Mouse (Mus musculus) gastrocnemius, postnatal 14 days (tissue): ENCODE data around the gene Chchd2. TPM values are rescaled to one million over a fixed set of nuclear protein-coding genes. Genes with fewer than 3 reads are reported as not detected.
A peak's percentile ranks its signal among the peaks of the same experiment; 100 is the strongest.
"Not testable (repeated sequence)": the region's sequence is repeated elsewhere in the genome, so short reads cannot be mapped to it uniquely, and the experiment has no call there.

ENCODE experiments used
- DNase-seq: peaks from one replicate; pipeline ENCODE4 v3.0.0; 2021; ENCODE audit warnings: mixed read lengths
- intact Hi-C: fragments of 180-260 bp; cut with DNase I; formaldehyde crosslinking; loops from one replicate; pipeline ENCODE4 v1.15.1; 2025; ENCODE audit warnings: low total_unique reads
- long read RNA-seq, 2 experiments: library from polyadenylated mRNA; stranded (forward); transcript quantifications; one replicate each; pipeline ENCODE4 v2.0.0; 2021
- total RNA-seq, 2 experiments: library from RNA; stranded (reverse); gene quantifications; 2 replicates each; pipeline ENCODE4 v1.2.3; 2021

The Chchd2 gene
- 100 to 1,000 TPM; 477 to 529 TPM for total RNA-seq
- long read RNA-seq, experiment 1, transcript Chchd2-201 (4 exons, 915 nt), result major isoform, 402 of 422 reads
- long read RNA-seq, experiment 1, partial matches to known transcripts, result 19 of 422 reads
- long read RNA-seq, experiment 1, other reads (novel, unspliced or antisense), result 1 of 422 reads
- long read RNA-seq, experiment 2, transcript Chchd2-201 (4 exons, 915 nt), result major isoform, 467 of 488 reads
- long read RNA-seq, experiment 2, partial matches to known transcripts, result 19 of 488 reads
- long read RNA-seq, experiment 2, other reads (novel, unspliced or antisense), result 2 of 488 reads

DNA sequence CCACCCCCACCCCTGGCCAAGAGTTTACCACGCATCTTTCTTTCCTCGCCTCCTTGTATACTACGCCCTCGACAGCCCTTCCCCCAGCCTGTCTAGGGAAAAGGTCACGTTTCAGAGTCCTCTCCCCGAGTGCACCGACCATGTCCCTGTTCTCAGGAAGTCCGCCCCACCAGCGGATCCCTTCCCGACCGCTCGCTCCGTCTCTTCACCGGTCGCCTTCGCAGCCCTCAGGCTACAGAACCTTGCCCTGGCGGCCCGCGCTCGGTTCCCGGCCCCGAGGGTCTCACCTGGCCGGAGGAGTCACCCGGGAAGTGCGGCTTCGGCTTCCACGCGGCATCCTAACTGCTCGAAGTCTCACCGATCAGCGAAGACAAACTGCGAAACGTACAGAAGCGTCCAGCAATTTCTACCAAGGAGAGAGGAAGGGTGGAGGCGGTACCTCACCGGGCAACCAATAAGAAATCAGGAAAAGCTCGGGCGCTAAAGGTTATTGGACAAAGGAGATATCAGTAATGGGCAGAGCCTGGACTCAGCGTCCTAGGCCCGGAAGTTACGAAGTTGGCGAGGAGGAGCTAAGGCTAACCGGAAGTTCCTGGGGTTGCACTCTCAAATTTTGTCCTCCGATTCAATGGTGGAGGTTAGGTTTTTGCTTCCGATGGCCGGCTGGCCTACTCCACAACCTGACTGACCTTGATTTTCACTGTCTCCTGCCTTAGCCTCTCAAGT is at the start of gene Chchd2:
Gene Chchd2 (minus strand): TSS at position 560 of the 726 bp plus-strand sequence.
- intact Hi-C loops, result no loop called here
- peak; percentile 90 for DNase-seq

DNA sequence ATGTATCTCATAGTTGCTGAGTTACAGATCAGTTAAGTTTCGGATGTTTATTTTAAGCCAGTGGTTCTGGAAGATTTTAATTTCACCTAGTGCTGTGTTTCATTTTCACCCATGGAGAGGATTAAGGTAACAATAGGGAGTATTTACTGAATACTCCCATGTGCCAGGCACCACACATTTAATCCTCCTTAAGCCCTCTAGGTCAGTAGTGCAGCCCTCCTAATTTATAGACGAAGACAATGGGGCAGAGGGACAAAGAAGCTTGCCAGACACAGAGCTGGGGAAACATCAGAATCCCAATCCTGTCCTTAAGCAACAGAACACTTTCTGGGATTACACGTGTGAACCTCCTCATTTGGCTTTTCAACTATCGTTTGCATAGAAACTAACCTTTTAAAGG is 49.7 kb upstream of the Chchd2 start:
- intact Hi-C loops, result no loop called here
- no peak for DNase-seq

DNA sequence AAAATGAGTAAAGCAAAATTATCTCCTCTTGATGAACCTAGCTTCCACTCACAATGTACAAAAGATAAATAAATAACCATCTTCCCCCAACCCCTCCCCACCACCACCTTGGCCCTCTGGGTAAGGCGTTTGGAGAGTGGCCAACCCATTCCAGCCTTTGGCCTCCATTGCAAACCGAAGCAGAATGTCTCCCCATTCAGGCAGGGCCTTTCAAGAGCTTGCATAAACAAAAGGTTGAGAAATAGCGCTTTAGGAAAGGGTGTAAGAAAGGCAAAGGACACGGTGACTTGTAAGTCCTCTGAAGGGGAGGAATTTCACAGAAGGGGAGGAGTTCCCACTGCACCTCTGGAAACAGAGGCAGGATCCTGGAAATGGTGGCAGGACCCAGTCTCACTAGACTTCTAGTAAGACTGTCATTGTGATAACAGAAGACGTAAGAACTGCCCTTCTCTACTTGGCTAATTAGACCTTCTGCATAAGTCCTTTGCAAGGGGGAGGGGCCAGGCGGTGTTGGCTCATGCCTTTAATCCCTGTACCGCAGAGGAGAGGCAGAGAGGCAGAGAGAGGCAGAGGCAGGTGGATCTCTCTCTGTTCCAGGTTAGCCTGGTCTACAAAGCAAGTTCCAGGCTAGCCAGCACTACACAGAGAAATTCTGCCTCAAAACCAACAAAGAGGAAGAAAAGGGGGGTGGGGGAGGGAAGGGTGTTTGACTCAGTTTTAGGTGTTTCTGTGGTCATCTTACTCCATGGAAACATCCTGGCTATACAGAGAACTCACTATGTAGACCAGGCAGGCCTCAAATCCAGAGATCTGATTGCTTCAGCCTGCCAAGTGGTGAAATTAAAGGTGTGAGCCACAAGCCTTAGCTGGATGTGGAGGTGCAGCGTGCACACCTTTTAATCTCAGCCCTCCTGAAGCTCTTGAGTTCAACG is 42.9 kb upstream of the Chchd2 start:
- no peak for DNase-seq
- intact Hi-C loops, result no loop called here

DNA sequence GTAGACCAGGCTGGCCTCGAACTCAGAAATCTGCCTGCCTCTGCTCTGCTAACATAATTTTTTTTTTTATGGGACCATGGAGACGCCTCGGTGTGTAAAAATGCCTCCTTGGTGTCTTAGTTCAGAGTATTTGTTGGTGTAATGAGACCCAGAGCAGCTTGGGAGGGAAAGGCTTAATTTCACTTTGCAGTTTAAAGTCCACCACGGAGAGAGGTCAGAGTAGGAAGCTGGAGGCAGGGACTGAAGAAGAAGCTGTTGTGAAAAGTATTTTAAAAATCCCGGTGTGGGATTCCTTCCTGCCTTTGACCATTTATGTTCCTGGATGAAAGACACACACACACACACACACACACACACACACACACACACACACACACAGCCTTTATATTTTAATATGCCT is 38.7 kb upstream of the Chchd2 start:
- intact Hi-C loops, result no loop called here

DNA sequence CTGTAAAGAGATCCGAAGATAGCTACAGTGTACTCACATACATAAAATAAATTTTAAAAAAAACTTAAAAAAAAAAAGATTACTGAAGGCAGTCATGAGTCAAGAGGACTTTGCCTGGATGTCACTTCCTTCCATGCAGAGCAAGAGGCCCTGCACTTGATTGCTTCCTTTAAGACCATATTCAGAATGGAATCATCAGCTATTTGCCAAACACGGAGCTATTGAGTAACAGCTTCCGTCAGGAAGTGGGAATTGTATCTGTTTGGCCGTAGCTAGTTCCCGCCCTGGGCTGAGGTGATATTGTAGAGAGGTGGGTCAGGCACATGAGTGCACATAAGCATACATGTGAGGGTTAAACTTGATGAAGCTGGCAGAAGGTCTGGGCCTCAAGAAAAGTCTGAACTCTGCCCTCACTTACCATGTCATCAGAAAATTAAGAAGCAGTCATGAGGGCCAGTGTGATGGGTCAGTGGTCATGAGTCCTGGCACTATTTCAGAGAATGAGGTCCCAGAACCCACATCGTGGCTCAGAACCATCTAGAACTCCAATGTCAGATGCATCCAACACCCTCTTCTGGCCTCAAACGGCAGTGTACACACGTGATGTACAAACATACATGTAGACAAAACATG is 37.7 kb upstream of the Chchd2 start:
- intact Hi-C loops, result no loop called here
- no peak for DNase-seq

More for the DNA sequence above, 38.7 kb upstream of the Chchd2 start:
- DNase-seq, result no peak

DNA sequence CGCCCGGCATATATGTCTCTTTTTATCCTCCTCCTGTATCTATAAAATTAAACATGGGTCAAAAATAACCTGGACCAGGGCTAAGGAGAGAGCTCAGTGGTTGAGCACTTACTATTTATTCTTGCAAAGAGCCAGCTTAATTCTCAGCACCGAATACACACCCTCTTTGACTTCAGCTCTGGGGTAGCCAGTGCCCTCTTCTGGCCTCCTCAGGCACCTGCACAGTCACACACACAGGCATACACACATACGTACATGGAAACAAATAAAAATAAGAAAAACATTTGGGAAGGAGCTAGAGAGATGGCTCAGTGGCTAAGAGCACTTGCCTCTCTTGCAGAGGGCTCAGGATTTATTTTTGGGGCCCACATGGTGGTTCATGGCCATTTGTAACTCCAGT is 34.7 kb upstream of the Chchd2 start:
- no peak for DNase-seq
- intact Hi-C loops, result no loop called here

DNA sequence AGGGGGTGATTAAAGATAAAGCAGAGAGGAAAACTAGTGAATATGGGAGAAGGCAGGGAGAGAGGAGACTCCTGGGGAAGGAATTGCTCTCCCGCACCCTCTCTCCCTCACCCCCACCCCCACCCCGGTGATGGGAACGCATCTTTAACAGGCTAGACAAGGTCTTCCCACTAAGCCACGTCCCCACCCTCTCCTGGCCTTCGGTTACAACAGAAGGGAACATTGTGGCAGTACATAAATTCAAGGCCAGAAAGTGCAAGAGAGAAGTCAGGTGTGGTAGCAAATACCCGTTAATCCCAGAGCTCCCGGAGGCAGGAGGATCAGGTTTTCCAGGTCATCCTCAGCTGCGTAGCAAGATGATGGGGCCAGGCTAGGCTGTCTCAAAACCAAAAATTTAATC is 32.0 kb upstream of the Chchd2 start:
- intact Hi-C loops, result no loop called here
- no peak for DNase-seq

DNA sequence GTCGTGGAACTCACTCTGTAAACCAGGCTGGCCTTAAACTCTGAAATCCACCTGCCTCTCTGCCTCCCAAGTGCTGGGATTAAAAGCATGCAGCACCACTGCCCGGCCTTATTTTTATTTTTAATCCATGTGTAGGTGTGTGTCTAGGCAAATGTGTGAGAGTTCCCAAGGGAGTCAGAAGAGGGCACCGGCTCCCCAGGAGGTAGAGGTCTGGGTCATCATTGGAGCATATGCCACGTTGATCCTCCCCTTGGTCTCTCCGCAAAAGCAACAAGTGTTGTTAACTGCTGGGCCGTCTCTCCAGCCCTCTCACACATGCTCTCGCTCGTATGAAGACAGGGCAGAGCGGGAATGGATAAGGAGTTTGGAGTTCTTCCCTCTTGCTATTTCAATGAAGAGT is 31.5 kb upstream of the Chchd2 start:
- intact Hi-C loops, result no loop called here
- DNase-seq, result no peak

DNA sequence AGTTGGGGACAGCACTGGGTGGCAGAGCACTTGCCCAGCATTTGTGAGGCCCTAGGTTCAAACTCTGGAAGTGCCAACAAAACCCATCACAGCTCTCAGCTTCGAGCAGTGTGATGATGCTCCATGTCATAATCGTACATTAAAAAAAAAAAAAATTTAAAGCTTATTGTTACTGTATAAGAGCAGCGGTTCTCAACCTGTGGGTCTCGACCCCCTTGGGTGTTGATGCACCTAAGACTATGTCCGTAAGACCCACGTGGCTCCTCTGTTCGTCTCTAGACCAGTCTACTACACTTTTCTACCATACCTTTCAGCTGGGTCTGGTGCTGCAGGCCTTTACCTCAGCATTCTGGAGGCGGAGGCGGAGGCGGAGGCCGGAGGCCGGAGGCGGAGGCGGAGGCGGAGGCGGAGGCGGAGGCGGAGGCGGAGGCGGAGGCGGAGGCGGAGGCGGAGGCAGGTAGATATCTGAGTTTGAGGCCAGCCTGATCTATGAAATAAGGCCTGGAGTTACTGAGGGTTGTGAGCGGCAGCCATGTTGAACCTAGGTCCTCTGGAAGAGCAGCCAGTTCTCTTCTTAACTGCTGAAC is 30.9 kb upstream of the Chchd2 start:
- intact Hi-C loops, result no loop called here
- no peak for DNase-seq

DNA sequence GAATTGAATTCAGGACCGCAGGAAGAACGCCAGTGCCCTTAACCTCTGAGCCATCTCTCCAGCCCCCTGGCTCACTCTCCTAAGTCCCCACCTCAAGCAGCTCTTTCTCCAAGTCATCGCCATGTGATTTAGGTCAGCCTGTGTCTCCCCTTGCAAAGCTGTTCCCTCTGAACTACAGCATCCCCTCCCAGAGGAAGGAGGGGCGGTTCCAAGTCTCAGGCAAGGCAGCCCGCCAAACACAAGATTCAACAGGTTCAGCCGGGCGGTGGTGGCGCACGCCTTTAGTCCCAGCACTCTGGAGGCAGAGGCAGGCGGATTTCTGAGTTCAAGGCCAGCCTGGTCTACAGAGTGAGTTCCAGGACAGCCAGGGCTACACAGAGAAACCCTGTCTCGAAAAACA is 28.2 kb upstream of the Chchd2 start:
- DNase-seq, intact Hi-C loops: not testable (repeated sequence)

DNA sequence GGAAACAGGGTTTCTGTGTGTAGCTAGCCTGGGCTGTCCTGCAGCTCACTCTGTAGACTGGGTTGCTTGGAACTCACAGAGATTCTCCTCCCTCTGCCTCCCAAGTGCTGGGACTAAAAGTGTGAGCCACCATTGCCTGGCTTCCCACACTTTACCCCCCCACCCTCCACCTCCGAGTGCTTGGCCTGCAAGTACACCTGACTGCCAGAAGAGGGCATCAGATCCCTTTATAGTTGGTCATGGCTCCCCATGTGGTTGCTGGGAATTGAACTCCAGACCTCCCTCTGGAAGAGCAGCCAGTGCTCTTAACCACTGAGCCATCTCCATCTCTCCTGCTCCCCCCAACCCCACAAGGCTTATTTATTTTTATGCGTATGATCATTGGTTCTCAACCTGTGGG is 26.8 kb upstream of the Chchd2 start:
- intact Hi-C loops, result no loop called here
- no peak for DNase-seq

DNA sequence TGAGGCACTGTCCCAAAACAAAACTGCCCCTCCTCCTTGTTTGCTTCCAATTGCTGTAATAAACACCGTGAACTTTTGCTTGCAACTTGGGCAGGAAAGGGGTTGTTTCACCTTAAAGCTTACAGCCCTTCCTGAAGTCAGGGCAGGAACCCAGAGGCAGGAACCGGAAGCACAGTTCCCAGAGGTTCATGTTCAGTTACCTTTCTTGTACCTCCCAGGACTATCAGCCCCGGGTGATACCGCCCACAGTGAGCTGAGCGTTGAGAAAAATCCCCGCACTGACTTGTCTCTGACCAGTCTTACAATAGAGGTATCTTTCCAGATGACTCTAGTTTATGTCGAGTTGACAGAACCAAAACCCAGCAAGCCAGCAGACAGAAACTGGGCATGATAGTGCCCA is 22.3 kb upstream of the Chchd2 start:
- no peak for DNase-seq
- intact Hi-C loops, result no loop called here

DNA sequence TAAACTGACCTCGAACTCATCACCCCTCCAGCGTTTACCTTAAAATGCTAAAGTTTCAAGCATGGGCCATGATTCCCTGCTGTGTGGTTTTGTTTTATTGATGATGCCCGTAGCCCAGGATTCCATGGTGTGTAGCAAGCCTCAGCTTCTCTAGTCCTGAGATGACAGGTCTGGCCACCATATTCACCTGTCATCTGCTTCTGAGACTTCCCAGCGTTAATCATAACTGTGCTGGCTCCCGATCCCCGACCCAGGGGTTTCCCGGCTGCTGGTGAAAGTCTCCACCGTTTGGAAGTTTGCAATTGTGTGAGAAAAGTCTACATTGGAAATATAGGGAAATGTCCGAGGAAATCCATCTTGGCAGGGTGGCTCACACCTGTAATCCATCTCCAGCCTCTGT is 21.9 kb upstream of the Chchd2 start:
- intact Hi-C loops, result no loop called here
- DNase-seq, result no peak

DNA sequence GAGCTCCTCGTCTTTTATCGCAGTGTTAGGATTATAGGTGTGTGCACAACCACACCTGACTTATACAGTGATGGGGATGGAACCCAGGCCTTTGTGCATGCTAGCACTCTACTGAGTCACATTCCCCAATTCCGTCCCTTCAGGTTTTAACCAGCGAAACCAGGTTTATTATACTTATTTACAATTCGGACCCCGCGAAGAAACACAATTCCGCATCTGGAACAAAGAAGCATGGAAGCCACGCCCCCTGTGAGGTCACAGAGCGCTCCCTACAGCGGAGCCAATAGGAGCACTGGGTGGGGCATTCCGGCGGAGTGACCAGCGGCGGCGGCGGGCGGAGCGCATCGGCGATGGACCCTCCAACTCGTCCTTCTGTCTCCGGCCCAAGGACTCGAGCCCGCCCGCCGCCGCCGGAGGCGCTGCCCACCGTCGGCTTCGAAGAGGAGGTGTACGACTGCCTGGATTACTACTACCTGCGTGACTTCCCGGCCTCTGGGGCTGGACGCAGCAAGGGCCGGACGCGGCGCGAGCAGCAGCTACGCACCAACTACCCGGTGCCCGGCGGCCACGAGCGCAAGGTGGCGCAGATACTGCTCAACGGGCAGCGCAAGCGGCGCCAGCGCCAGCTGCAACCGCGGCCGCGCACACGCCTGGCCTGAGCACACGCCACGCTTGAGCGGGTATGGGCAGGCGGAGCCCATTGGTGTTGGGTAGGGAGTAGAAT is 21.1 kb upstream of the Chchd2 start, which contains the start of gene Nupr1l:
Gene Nupr1l (plus strand): TSS at position 299 of the 724 bp plus-strand sequence.
- intact Hi-C loops, result no loop called here
- DNase-seq, result peak; percentile 92

DNA sequence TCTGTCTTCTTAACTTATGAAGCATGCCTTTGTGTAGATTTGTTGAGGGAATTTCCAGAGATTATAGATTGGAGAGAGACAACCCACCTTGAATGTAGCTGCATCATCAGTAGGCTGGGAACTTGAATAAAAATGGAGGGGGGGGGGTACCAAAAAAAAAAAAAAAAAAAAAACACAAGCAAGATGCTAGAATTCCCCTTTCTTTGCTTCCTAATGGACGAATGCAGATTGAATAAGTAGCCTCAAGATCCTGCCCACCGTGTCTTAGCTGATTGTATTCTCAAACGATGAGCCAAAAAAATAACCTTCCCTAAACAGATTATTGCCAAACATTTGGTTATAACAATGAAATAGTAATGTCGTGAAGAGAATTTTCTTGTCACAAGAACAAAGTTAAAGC is 20.5 kb upstream of the Chchd2 start:
- intact Hi-C loops, result no loop called here
- DNase-seq, result no peak

DNA sequence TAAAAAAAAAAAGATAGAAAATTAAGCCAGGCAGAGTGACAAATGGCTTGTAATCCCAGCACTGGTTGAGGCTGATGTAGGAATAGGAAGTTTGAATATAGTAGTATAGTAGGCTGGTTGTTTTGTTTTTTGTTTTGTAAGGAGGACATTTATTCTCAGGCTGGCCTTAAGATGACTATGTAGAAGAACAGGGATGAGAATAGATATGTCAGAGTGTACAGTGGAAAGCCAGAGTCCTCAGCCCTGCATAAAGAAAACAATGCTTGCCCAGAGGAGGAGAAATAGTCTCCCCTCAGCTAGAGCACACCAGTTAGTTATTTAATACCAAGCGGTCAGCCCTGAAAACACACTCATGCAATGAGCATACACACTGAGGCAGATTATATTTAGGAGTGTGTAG is 11.2 kb upstream of the Chchd2 start, which contains the start of gene Phkg1:
Gene Phkg1 (minus strand): TSS at position 101 of the 400 bp plus-strand sequence.
- no peak for DNase-seq
- intact Hi-C loops, result no loop called here

DNA sequence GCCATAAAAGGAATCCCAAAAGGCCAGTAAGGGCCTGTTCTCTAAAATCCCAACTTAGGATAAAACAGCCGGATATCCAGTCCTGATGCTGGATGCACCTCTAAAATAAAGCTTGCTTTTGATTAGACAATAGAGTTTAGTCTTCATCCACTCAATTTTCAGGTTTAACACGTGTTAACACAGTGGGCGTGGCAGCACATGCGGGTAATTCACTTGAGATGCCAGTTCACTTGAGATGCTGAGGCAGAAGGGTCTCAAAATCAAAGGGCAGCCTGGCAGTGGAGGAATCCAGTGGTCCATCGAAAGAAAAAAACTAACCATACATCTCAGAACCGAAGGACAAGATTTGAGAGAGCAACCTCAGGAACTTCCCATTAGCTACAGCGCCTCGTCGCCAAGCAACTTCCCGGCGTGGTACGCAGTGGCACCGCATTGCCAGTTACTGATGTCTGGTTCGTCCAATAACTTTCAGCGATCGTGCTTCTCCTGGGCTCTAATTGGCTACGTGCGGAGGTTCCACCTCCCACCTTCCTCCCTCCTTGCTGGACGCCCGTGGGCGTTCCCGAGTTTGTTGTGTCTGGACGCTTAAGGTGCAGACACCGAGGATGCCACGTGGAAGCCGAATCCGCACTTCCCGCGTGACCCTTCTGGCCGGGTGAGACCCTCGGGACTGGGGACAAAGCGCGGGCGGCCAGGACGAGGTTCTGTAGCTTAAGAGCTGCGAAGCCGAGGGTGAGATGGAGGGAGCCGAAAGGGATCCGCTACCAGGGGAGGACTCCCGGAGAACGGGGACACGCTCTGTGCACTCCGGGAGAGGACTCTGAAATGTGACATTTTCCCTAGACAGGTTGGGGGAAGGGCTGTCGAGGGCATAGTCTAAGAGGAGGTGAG is 8.2 kb upstream of the Chchd2 start, which contains the start of gene Zbed5:
Gene Zbed5 (plus strand): TSS at position 526 of the 891 bp plus-strand sequence.
- peak; percentile 84 for DNase-seq
- intact Hi-C loops, result no loop called here
